Mouse (Mus musculus): Measurements from ENCODE around the gene Grb10.

GRCm38 (mm10) chr11:11892993-11893602 lies 145.4 kb downstream of the Grb10 start:
- TF ChIP-seq POLR2A (IDR thresholded peaks at IDR 0.05; ENCODE audit: control insufficient read depth, extremely low read depth, insufficient read depth, low read length, poor library complexity) = no peak
- no peak for TF ChIP-seq CTCF (IDR thresholded peaks at IDR 0.05; ENCODE audit: borderline replicate concordance, control insufficient read depth, extremely low read depth, insufficient read depth, low read length, poor library complexity)

Measured in thymus, adult 2 months (tissue).